13 mouse cellular contexts compared by ENCODE assay signal in the genomic region with DNA sequence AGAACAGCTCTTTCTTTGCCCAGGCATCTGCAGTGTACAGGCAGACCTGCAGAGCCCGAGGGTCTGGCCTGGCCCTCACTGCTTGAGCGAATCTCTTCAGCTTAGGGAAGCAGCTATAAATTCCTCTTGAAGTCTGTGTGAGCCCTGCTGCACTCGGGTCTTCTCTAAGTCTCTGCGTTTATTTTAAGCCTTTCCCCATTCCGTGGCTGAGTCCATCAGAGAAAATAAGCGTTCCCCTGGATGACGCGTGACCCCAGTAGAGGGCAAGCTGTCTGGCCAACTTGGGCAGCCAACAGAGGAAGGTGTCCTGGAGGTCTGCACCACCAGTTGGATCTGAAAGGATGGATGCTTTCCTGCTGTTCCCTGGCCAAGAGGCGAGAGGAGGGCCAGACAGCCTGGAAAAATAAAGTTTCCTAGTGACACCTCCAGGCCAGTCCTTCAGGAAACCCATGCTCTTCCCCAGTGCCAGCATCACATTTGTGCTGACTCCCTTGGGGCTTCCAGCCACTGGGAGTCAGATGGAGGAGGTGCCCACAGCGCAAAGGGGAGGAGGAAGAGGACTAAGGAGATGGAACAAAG.
DNase-seq lines count a peak whose midpoint lies in the region; ATAC-seq lines count a peak whose summit lies in the region.
"Had no signal": no experiment of that assay in that cellular context is flagged by ENCODE, and none has a peak within 500 bp of the region (broad histone marks: within the 10 kb centered on the region; RNA-seq: fewer than 3 reads in every experiment).

No protein-coding gene starts in this region.

- no peak overlapping the region for H3K9ac ChIP-seq in forebrain, embryonic 16.5 days (replicated peaks; ENCODE audit: low read depth, low read length)
- H3K9ac ChIP-seq in kidney, embryonic 15.5 days, result no peak overlapping the region
- H3K9ac ChIP-seq: embryonic facial prominence, embryonic 13.5 days; forebrain, embryonic 13.5 days; liver, embryonic 15.5 days; midbrain, embryonic 12.5 days; neural tube, embryonic 12.5 days had no signal

- no peak for ATAC-seq in forebrain, embryonic 16.5 days
- peak; percentile 34; the same call in 1 of the 2 replicates for ATAC-seq in kidney, embryonic 15.5 days (replicated peaks; ENCODE audit: low FRiP score)
- ATAC-seq: forebrain, embryonic 13.5 days had no signal

- H3K4me3 ChIP-seq in forebrain, embryonic 10.5 days, result no peak overlapping the region
- no peak overlapping the region for H3K4me3 ChIP-seq in forebrain, embryonic 16.5 days (replicated peaks; ENCODE audit: low read length)
- no peak overlapping the region for H3K4me3 ChIP-seq in kidney, embryonic 15.5 days (replicated peaks)
- H3K4me3 ChIP-seq: embryonic facial prominence, embryonic 13.5 days; forebrain, embryonic 13.5 days; liver, embryonic 15.5 days; midbrain, embryonic 12.5 days; neural tube, embryonic 12.5 days had no signal

- H3K27me3 ChIP-seq in forebrain, embryonic 10.5 days (ENCODE audit: poor library complexity, severe bottlenecking), result peaks cover 98% of the 10 kb centered on the region
- 0 out of 2 replicates have a peak, but pooled peaks cover 3% of the 10 kb centered on the region for H3K27me3 ChIP-seq in forebrain, embryonic 16.5 days (replicated peaks; ENCODE audit: control insufficient read depth, insufficient read depth, low read length)
- H3K27me3 ChIP-seq in kidney, embryonic 15.5 days, result peaks cover 10% of the 10 kb centered on the region; the same call in 1 of the 2 replicates
- H3K27me3 ChIP-seq: liver, embryonic 15.5 days had no signal

- 71% methylated on average over 10 of the region's 10 CpGs for WGBS in forebrain, embryonic 10.5 days
- WGBS in forebrain, embryonic 16.5 days, result 77% methylated on average over 10 of the region's 10 CpGs
- WGBS in kidney, embryonic 15.5 days, result 20% methylated on average over 10 of the region's 10 CpGs

- peaks cover 56% of the 10 kb centered on the region for H3K4me1 ChIP-seq in forebrain, embryonic 10.5 days
- peaks cover 22% of the 10 kb centered on the region for H3K4me1 ChIP-seq in forebrain, embryonic 16.5 days (replicated peaks; ENCODE audit: control insufficient read depth, insufficient read depth, low read length)
- peaks cover 58% of the 10 kb centered on the region for H3K4me1 ChIP-seq in kidney, embryonic 15.5 days
- H3K4me1 ChIP-seq: liver, embryonic 15.5 days had no signal

- DNase-seq in forebrain, embryonic 10.5 days (ENCODE audit: extremely low spot score, low spot score), result no peak
- no peak for DNase-seq in kidney, adult 18-20 months
- DNase-seq in kidney, postnatal 36 days, result peak; percentile 24 to 28
- peak; percentile 13 for DNase-seq in lung, postnatal 25 days (ENCODE audit: low spot score)
- no peak for DNase-seq in adipocyte (ENCODE audit: low spot score)
- DNase-seq: gastrocnemius, postnatal 10 days had no signal

- H3K4me2 ChIP-seq in forebrain, embryonic 16.5 days (ENCODE audit: low read length), result no peak overlapping the region
- H3K4me2 ChIP-seq in kidney, embryonic 15.5 days, result no peak overlapping the region
- H3K4me2 ChIP-seq: embryonic facial prominence, embryonic 13.5 days; forebrain, embryonic 13.5 days; liver, embryonic 15.5 days; midbrain, embryonic 12.5 days; neural tube, embryonic 12.5 days had no signal

- H3K27ac ChIP-seq in forebrain, embryonic 10.5 days, result peak overlapping the region; percentile 37; the same call in 1 of the 2 replicates
- H3K27ac ChIP-seq in forebrain, embryonic 16.5 days (ENCODE audit: low read length), result no peak overlapping the region
- peak overlapping the region; percentile 56 for H3K27ac ChIP-seq in kidney, embryonic 15.5 days
- H3K27ac ChIP-seq: embryonic facial prominence, embryonic 13.5 days; forebrain, embryonic 13.5 days; liver, embryonic 15.5 days; midbrain, embryonic 12.5 days; neural tube, embryonic 12.5 days had no signal

- H3K9me3 ChIP-seq in forebrain, embryonic 10.5 days, result no peaks in the 10 kb centered on the region; the same call in 1 of the 2 replicates
- H3K9me3 ChIP-seq in forebrain, embryonic 16.5 days (ENCODE audit: control insufficient read depth, low read length), result no peaks in the 10 kb centered on the region
- H3K9me3 ChIP-seq in kidney, embryonic 15.5 days (replicated peaks), result no peaks in the 10 kb centered on the region
- H3K9me3 ChIP-seq: embryonic facial prominence, embryonic 13.5 days; forebrain, embryonic 13.5 days; liver, embryonic 15.5 days; midbrain, embryonic 12.5 days; neural tube, embryonic 12.5 days had no signal

- no peaks in the 10 kb centered on the region for H3K36me3 ChIP-seq in forebrain, embryonic 10.5 days (replicated peaks)
- H3K36me3 ChIP-seq in forebrain, embryonic 16.5 days (ENCODE audit: control insufficient read depth, insufficient read depth), result no peaks in the 10 kb centered on the region
- no peaks in the 10 kb centered on the region for H3K36me3 ChIP-seq in kidney, embryonic 15.5 days
- H3K36me3 ChIP-seq: embryonic facial prominence, embryonic 13.5 days; liver, embryonic 15.5 days; midbrain, embryonic 12.5 days; neural tube, embryonic 12.5 days had no signal

Comparison
In these comparisons a context has a peak if more than half of its experiments do, and no peak if none do; other contexts are left out.
1. DNase-seq: peak in kidney, postnatal 36 days (2 of 2) and lung, postnatal 25 days (single experiment); none in forebrain, embryonic 10.5 days (single experiment), kidney, adult 18-20 months (single experiment) and adipocyte (single experiment).